Mouse (Mus musculus) heart, adult 18-20 months (tissue): ENCODE data around the gene Ube4b. TPM values are rescaled to one million over a fixed set of nuclear protein-coding genes. Genes with fewer than 3 reads are reported as not detected.

Experiments
- DNase-seq, 2 experiments: peaks; one replicate each; pipeline ENCODE4 v3.0.0; 2021 to 2022; ENCODE audit warnings: mixed read lengths in 1 of 2
- total RNA-seq, 2 experiments: library from RNA; stranded (reverse); gene quantifications; 2 replicates each; pipeline ENCODE4 v1.2.3; 2021

The Ube4b gene
- total RNA-seq, 2 experiments from 2014 or later = 41.7 to 45.5 TPM

DNA sequence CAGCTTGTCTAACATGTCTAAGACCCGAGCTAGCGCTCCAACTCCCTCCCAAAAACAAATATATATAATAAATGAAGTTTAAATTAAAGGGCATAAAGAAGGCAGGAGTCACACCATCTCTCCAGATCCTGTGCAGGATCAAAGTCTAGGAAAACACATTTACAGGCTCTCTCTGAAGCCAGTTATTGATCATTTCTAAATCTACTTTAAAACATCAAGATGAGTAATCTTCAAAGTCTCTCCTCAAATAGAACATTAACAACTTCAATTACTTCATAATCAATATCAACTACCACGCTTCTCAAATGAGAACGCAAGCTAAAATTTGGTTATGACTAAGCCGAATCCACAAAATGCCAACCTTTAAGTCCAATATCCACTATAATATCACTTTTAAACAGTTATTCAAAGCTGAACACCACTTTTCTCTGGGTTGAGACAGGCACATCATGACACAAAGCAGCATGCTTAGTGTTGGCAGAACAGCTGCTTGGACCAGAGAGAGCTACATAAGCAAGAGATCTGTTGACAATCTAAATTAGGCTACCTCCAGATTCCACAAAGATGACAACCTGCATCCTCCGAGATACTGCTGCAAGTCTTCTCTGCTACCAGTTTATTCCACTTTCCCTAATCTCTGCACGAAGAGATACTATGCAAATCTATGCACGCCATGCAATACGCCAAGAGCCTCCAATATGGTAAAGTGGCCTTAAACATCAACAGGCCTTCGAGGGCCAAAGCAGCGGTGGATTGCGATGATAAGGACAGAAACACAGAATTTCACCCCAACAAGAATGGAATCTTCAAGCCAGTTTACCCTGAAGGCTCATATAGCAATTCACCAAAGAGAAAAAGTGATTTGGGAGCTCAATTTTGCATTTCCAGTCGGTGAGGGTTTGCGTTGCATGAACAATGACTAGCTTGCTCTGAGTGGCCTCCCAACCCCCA lies 120.5 kb downstream of the Ube4b start:
- DNase-seq = no peak

GRCm38 (mm10) chr4:149304466-149304865 lies 122.1 kb downstream of the Ube4b start:
- DNase-seq = no peak

- DNase-seq = no peak
Measured at GRCm38 (mm10) chr4:149303502-149303901, 123.0 kb downstream of the Ube4b start.

DNA sequence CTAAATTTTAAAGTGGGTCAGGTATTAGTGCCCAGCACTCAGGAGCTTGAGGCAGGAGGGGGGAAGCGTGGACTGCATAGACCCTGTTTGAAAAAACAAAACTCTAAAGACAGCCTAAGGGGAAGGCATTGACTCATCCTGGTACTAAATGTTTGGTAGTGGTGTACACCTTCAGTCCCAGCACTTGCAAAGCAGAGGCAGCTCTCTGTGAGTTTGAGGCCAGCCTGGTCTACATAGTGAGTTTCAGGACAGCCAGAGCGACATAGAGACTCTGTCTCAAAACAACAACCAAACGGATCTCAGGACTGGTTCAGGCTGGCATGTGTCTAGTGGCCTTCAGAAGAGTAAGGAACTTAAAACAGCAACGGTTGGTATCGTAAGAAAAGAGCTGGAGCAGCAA lies 123.8 kb downstream of the Ube4b start:
- no peak for DNase-seq

- DNase-seq = no peak
Measured at GRCm38 (mm10) chr4:149302136-149302535, 124.4 kb downstream of the Ube4b start.

- DNase-seq = no peak
Measured at GRCm38 (mm10) chr4:149296501-149296900, 130.0 kb downstream of the Ube4b start.

DNA sequence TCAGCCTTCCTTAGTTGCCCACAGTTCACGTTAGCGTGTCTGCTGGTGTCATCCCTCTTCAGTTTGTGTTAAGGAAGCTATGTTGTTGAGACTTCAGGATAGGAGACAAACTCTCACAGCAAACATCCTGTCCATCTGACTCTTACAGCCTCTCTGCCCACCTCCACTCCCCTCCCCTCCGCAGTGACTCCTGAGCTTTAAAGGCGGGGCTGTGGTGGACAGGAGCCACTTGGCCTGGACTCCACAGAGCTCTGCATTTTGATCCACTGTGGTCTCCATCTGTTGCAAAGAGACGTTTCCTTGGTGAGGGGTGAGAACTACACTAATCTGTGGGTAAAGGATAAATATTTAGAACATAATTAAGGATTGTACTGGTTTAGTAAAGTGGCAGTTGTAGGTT lies 133.6 kb downstream of the Ube4b start:
- no peak for DNase-seq

DNA sequence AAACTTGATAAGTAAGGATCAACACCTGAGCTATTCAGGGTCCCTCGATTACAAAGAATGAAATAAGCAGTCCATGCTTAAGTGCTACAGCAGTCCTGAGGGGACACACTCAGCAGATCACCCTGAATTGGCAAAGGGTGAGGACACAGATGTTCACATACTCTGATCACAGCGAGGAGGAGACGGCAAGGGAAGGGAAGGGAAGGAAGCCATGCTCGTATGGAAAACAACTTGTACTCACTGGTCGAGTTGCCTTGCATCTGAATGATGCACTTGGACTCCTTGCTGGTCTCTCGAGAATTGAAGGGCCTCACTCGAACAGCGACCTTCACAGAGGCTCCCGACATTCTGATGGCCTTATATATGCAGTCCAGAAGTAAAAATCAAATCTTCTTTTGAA lies 135.5 kb downstream of the Ube4b start:
- peak in 1 of 2 experiments; percentile 33 for DNase-seq

- DNase-seq = no peak
Measured at GRCm38 (mm10) chr4:149290157-149290750, 136.3 kb downstream of the Ube4b start.

DNA sequence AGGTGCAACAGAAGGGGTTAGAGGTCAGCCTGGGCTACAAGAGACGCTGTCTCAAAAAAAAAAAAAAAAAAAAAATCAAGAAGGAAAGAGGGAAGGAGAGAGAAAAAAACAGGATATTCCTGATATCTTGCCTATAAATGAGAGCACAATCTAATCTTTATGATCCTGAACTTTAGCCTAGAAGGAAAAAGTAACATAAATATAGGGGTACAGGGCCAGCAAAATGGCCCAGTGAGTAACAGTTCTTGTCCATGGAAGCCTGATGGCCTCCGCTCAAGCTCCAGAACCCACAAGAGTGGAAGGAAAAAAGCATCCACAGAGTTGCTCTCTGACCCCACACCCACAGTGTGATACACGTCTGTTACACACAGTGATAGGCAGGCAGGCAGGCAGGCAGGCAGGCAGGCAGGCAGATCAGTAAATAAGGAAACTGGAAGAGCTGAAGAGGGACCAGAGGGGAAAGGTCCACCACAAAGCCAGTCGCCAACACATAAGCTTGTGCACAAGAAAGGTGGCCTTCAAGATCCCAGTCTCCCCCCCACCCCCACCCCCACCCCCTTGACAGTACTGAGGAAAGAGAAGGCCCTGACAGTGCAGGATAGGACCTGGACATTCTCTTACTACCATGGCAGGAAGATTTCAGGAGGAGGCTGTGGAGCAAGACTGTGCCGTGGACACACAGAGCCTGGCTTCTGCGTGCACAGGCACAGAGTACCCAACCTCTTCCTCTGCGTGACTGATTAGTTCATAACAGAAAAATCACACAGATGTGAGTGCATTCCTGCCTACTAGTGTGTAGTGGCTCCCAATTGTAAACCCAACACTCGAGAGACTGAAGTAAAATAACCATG lies 140.0 kb downstream of the Ube4b start:
- no peak for DNase-seq

DNA sequence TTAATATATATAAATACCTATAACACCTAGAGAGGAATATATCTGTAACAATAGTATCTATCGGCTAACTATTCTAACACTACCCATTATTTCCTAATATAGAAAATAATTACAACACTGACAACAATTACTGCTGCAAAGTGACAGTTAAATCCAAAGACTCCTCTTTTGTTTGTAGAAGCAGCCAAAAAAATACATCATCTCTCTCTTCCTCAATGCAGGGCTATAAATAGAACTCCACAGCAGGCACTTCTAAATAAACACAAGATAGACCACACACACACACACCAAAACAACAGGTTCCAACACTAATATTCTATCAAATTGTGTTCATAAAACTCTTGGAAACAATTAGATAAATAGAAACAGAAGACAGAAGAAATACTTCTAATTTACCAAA lies 140.9 kb downstream of the Ube4b start:
- DNase-seq = no peak

DNA sequence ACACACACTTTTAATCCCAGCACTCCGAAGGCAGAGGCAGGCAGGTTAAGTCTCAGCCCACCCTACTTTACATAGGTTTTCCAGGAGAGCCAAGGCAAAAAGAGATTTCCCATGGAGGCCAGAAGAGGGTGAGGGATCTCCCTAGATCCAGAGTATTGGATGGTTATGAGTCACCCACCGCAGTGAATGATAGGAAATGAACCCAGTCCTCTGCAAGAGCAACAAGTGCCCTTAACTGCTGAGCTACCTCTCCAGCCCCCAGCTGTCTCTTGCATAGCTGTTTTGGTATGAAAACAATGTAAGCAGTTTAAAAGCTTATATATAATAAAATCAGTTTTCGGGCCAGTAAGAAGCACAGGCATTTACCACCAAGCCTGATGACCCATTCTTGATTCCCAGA lies 143.5 kb downstream of the Ube4b start:
- DNase-seq = no peak

- DNase-seq = no peak
Measured at GRCm38 (mm10) chr4:149282025-149282738, 144.4 kb downstream of the Ube4b start.

Other genes starting within 250 kb of the Ube4b start
- gene Kif1b, start 119.1 kb downstream of the Ube4b start, total RNA-seq = 100 to 1,000 TPM; 154 to 180 TPM
- 10 to 100 TPM; 63.9 to 85.7 TPM for gene Rbp7, start 28.2 kb upstream of the Ube4b start, total RNA-seq
- not detected for gene Tmem274, start 50.6 kb upstream of the Ube4b start, total RNA-seq
- 10 to 100 TPM; 35.4 to 36.0 TPM for gene Nmnat1, start 58.5 kb upstream of the Ube4b start, total RNA-seq
- gene Lzic, start 58.5 kb upstream of the Ube4b start, total RNA-seq = 10 to 100 TPM; 62.5 to 77.5 TPM
- 10 to 100 TPM; 24.2 to 25.1 TPM for gene Ctnnbip1, start 91.5 kb upstream of the Ube4b start, total RNA-seq
- 10 to 100 TPM; 96.1 to 96.2 TPM for gene Clstn1, start 159.7 kb upstream of the Ube4b start, total RNA-seq